Mouse (Mus musculus) kidney, postnatal 14 days (tissue): Measurements from ENCODE around the gene Igfn1.

Source experiments
- DNase-seq: peaks from one replicate; pipeline ENCODE4 v3.0.0; 2022; ENCODE audit warnings: mixed read lengths

Igfn1 gene

GRCm38 (mm10) chr1:136007211-136008158, 1.3 kb upstream of the Igfn1 start, which contains the start of gene Tmem9:
Gene Tmem9, plus strand, starts transcription at chr1:136008150.
- DNase-seq, result peak; percentile 94

- peak; percentile 41 for DNase-seq
These were observed 4.7 kb downstream of the Igfn1 start for GRCm38 (mm10) chr1:136001438-136001837.

- no peak for DNase-seq
These were observed 6.3 kb downstream of the Igfn1 start for GRCm38 (mm10) chr1:135999720-136000287.

GRCm38 (mm10) chr1:135997537-135997936, 8.6 kb downstream of the Igfn1 start:
- no peak for DNase-seq

- peak; percentile 54 for DNase-seq
These were observed 12.7 kb downstream of the Igfn1 start for GRCm38 (mm10) chr1:135993470-135993869.

GRCm38 (mm10) chr1:135989876-135990275, 16.3 kb downstream of the Igfn1 start:
- DNase-seq, result no peak

- no peak for DNase-seq
These were observed 22.0 kb downstream of the Igfn1 start for GRCm38 (mm10) chr1:135984105-135984504.

- no peak for DNase-seq
These were observed 33.6 kb downstream of the Igfn1 start for GRCm38 (mm10) chr1:135972576-135972975.

- no peak for DNase-seq
These were observed 35.7 kb downstream of the Igfn1 start for GRCm38 (mm10) chr1:135970486-135970885.

- DNase-seq, result no peak
These were observed 38.4 kb downstream of the Igfn1 start for GRCm38 (mm10) chr1:135967739-135968138.

- no peak for DNase-seq
These were observed 41.6 kb downstream of the Igfn1 start for GRCm38 (mm10) chr1:135964561-135964960.

- DNase-seq, result no peak
These were observed 43.0 kb downstream of the Igfn1 start for GRCm38 (mm10) chr1:135963177-135963576.

- peak; percentile 44 for DNase-seq
These were observed 47.7 kb downstream of the Igfn1 start for GRCm38 (mm10) chr1:135958483-135958882.

- DNase-seq, result no peak
These were observed 57.3 kb downstream of the Igfn1 start for GRCm38 (mm10) chr1:135948871-135949270.

- DNase-seq, result no peak
These were observed 59.9 kb downstream of the Igfn1 start for GRCm38 (mm10) chr1:135946247-135946646.

- peak; percentile 64 for DNase-seq
These were observed 60.4 kb downstream of the Igfn1 start for GRCm38 (mm10) chr1:135945711-135946110.

GRCm38 (mm10) chr1:135944526-135945259, 61.4 kb downstream of the Igfn1 start:
- peak; percentile 79 for DNase-seq

GRCm38 (mm10) chr1:135943713-135944112, 62.4 kb downstream of the Igfn1 start:
- DNase-seq, result no peak

- no peak for DNase-seq
These were observed 64.0 kb downstream of the Igfn1 start for GRCm38 (mm10) chr1:135942116-135942515.

GRCm38 (mm10) chr1:135941259-135942006, 64.7 kb downstream of the Igfn1 start:
- no peak for DNase-seq

GRCm38 (mm10) chr1:135936091-135936490, 70.1 kb downstream of the Igfn1 start:
- DNase-seq, result no peak

GRCm38 (mm10) chr1:135933704-135934293, 72.3 kb downstream of the Igfn1 start:
- DNase-seq, result no peak
